26 mouse cellular contexts compared by ENCODE assay signal in the genomic region with DNA sequence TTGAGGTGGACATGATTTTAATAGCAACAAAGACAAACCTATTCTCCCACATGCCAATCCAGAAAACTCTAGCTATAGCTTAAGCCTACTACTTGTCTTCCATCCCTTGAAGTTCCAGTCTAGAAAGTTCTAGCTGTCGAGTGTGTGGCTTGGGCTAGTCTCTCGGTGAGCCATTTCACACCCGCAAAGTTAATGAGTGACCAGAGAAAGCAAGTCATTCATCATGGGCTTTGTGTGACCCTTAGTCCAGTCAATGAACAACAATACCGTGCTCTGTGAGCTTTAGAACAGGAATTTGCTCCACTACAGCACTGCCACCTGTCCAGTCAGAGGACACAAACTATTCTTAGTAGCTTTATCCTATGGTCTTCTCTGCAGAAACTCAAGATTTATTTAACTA. TPM values are rescaled to one million over a fixed set of nuclear protein-coding genes. Genes with fewer than 3 reads are reported as not detected.
DNase-seq lines count a peak whose midpoint lies in the region; ATAC-seq and TF ChIP-seq lines count a peak whose summit lies in the region.
"Had no signal": no experiment of that assay in that cellular context is flagged by ENCODE, and none has a peak within 500 bp of the region (broad histone marks: within the 10 kb centered on the region; RNA-seq: fewer than 3 reads in every experiment).

No protein-coding gene starts in this region.

- WGBS in intestine, embryonic 15.5 days = 50% methylated on average over 4 of the region's 4 CpGs
- 22% methylated on average over 4 of the region's 4 CpGs for WGBS in kidney, adult 2 months
- WGBS in liver, postnatal 0 days (ENCODE audit: insufficient replicate concordance) = 63% methylated on average over 4 of the region's 4 CpGs
- WGBS in embryonic facial prominence, embryonic 10.5 days = 78% methylated on average over 4 of the region's 4 CpGs
- WGBS in heart, embryonic 11.5 days (ENCODE audit: insufficient replicate concordance) = 73% methylated on average over 4 of the region's 4 CpGs

- H3K4me1 ChIP-seq in intestine, embryonic 15.5 days (replicated peaks) = no peaks in the 10 kb centered on the region
- H3K4me1 ChIP-seq in kidney, adult 2 months (ENCODE audit: control insufficient read depth, insufficient read depth, low read length) = peaks cover 13% of the 10 kb centered on the region; the same call in 1 of the 2 replicates
- H3K4me1 ChIP-seq in liver, postnatal 0 days (ENCODE audit: insufficient read depth) = no peaks in the 10 kb centered on the region
- H3K4me1 ChIP-seq in embryonic facial prominence, embryonic 10.5 days = no peaks in the 10 kb centered on the region
- no peaks in the 10 kb centered on the region for H3K4me1 ChIP-seq in heart, embryonic 11.5 days (ENCODE audit: control insufficient read depth, insufficient read depth, low read length)
- H3K4me1 ChIP-seq: embryonic facial prominence, embryonic 12.5 days; heart, embryonic 12.5 days; limb, embryonic 12.5 days; lung, embryonic 15.5 days; neural tube, embryonic 15.5 days had no signal

- peak; percentile 95 for DNase-seq in kidney, adult 2 months
- DNase-seq in kidney, postnatal 14 days = peak; percentile 84
- peak; percentile 29 for DNase-seq in liver, postnatal 0 days
- no peak for DNase-seq in frontal cortex, postnatal 10 days (ENCODE audit: low spot score in 2 of 2)
- DNase-seq in embryonic facial prominence, embryonic 10.5 days (ENCODE audit: low spot score) = no peak
- DNase-seq in heart, postnatal 14 days = no peak
- DNase-seq: adrenal gland, postnatal 25 days; B cell, adult 2 months; cerebellum, adult 18-20 months; gastrocnemius, postnatal 14 days; heart, postnatal 36 days; right cerebral cortex, postnatal 4 days; thymus, adult 18-20 months had no signal

- no peaks in the 10 kb centered on the region for H3K9me3 ChIP-seq in intestine, embryonic 15.5 days
- no peaks in the 10 kb centered on the region for H3K9me3 ChIP-seq in liver, postnatal 0 days (ENCODE audit: low read length)
- H3K9me3 ChIP-seq in embryonic facial prominence, embryonic 10.5 days = no peaks in the 10 kb centered on the region
- H3K9me3 ChIP-seq in heart, embryonic 11.5 days (replicated peaks; ENCODE audit: control insufficient read depth, low read length) = no peaks in the 10 kb centered on the region
- H3K9me3 ChIP-seq: embryonic facial prominence, embryonic 12.5 days; heart, embryonic 12.5 days; limb, embryonic 12.5 days; lung, embryonic 15.5 days; neural tube, embryonic 15.5 days had no signal

- TF ChIP-seq EP300 in liver, postnatal 0 days (IDR thresholded peaks at IDR 0.05; ENCODE audit: low read depth) = no peak

- TF ChIP-seq CTCF in kidney, adult 2 months (conservative IDR thresholded peaks at IDR 0.05; ENCODE audit: insufficient read depth, insufficient read length, low read depth, low read length) = no peak
- no peak for TF ChIP-seq CTCF in liver, postnatal 0 days (IDR thresholded peaks at IDR 0.05; ENCODE audit: low read depth)

- intact Hi-C loops in heart, postnatal 14 days (cut with DNase I) = no loop called here

- H3K36me3 ChIP-seq in intestine, embryonic 15.5 days = no peaks in the 10 kb centered on the region
- no peaks in the 10 kb centered on the region for H3K36me3 ChIP-seq in kidney, adult 2 months (ENCODE audit: control insufficient read depth, insufficient read depth, low read length)
- H3K36me3 ChIP-seq in liver, postnatal 0 days (replicated peaks; ENCODE audit: insufficient read depth, low read length) = no peaks in the 10 kb centered on the region
- H3K36me3 ChIP-seq in embryonic facial prominence, embryonic 10.5 days (replicated peaks) = no peaks in the 10 kb centered on the region
- no peaks in the 10 kb centered on the region for H3K36me3 ChIP-seq in heart, embryonic 11.5 days (ENCODE audit: control insufficient read depth, insufficient read depth, low read length)
- H3K36me3 ChIP-seq: embryonic facial prominence, embryonic 12.5 days; heart, embryonic 12.5 days; limb, embryonic 12.5 days; lung, embryonic 15.5 days; neural tube, embryonic 15.5 days had no signal

- H3K9ac ChIP-seq in intestine, embryonic 15.5 days = no peak overlapping the region
- no peak overlapping the region for H3K9ac ChIP-seq in liver, postnatal 0 days (replicated peaks)
- no peak overlapping the region for H3K9ac ChIP-seq in heart, embryonic 11.5 days (ENCODE audit: low read depth, low read length)
- H3K9ac ChIP-seq: embryonic facial prominence, embryonic 12.5 days; heart, embryonic 12.5 days; limb, embryonic 12.5 days; lung, embryonic 15.5 days; neural tube, embryonic 15.5 days had no signal

- no peaks in the 10 kb centered on the region for H3K27me3 ChIP-seq in intestine, embryonic 15.5 days (replicated peaks)
- no peaks in the 10 kb centered on the region for H3K27me3 ChIP-seq in kidney, adult 2 months (replicated peaks; ENCODE audit: control insufficient read depth, insufficient read depth, low read length)
- no peaks in the 10 kb centered on the region for H3K27me3 ChIP-seq in liver, postnatal 0 days (ENCODE audit: insufficient read depth, low read length)
- H3K27me3 ChIP-seq in embryonic facial prominence, embryonic 10.5 days (replicated peaks; ENCODE audit: low read depth, poor library complexity, severe bottlenecking) = no peaks in the 10 kb centered on the region
- no peaks in the 10 kb centered on the region for H3K27me3 ChIP-seq in heart, embryonic 11.5 days (ENCODE audit: control insufficient read depth, insufficient read depth, low read length)
- H3K27me3 ChIP-seq: embryonic facial prominence, embryonic 12.5 days; heart, embryonic 12.5 days; limb, embryonic 12.5 days; lung, embryonic 15.5 days; neural tube, embryonic 15.5 days had no signal

- TF ChIP-seq POLR2A in kidney, adult 2 months (IDR thresholded peaks at IDR 0.05; ENCODE audit: low read depth, low read length) = no peak

- peak; percentile 83 for ATAC-seq in intestine, embryonic 15.5 days
- peak; percentile 96 for ATAC-seq in liver, postnatal 0 days
- no peak for ATAC-seq in heart, embryonic 11.5 days (replicated peaks; ENCODE audit: insufficient number of reproducible peaks, low FRiP score, low TSS enrichment)
- ATAC-seq: activated CD4-positive, CD25-positive, alpha-beta regulatory T cell, adult 4 months; hindbrain, embryonic 16.5 days had no signal

- H3K4me3 ChIP-seq in intestine, embryonic 15.5 days (replicated peaks) = no peak overlapping the region
- no peak overlapping the region for H3K4me3 ChIP-seq in kidney, adult 2 months (ENCODE audit: insufficient read depth, low read depth, low read length)
- H3K4me3 ChIP-seq in liver, postnatal 0 days (ENCODE audit: low read depth, low read length) = no peak overlapping the region
- H3K4me3 ChIP-seq in embryonic facial prominence, embryonic 10.5 days = no peak overlapping the region
- H3K4me3 ChIP-seq in heart, embryonic 11.5 days (ENCODE audit: low read depth, low read length) = no peak overlapping the region
- H3K4me3 ChIP-seq: embryonic facial prominence, embryonic 12.5 days; heart, embryonic 12.5 days; layer of hippocampus, adult 2 months; limb, embryonic 12.5 days; lung, embryonic 15.5 days; neural tube, embryonic 15.5 days had no signal

- H3K4me2 ChIP-seq in intestine, embryonic 15.5 days (replicated peaks) = no peak overlapping the region
- H3K4me2 ChIP-seq in liver, postnatal 0 days (ENCODE audit: low read depth, low read length) = no peak overlapping the region
- no peak overlapping the region for H3K4me2 ChIP-seq in heart, embryonic 11.5 days
- H3K4me2 ChIP-seq: embryonic facial prominence, embryonic 12.5 days; heart, embryonic 12.5 days; limb, embryonic 12.5 days; lung, embryonic 15.5 days; midbrain, embryonic 11.5 days; neural tube, embryonic 15.5 days had no signal

- H3K27ac ChIP-seq in intestine, embryonic 15.5 days = no peak overlapping the region
- H3K27ac ChIP-seq in kidney, adult 2 months (ENCODE audit: insufficient read depth, low read depth, low read length) = no peak overlapping the region
- H3K27ac ChIP-seq in liver, postnatal 0 days (ENCODE audit: low read depth) = peak overlapping the region; percentile 58
- H3K27ac ChIP-seq in embryonic facial prominence, embryonic 10.5 days (replicated peaks) = no peak overlapping the region
- no peak overlapping the region for H3K27ac ChIP-seq in heart, embryonic 11.5 days (ENCODE audit: low read depth, low read length)
- H3K27ac ChIP-seq: embryonic facial prominence, embryonic 12.5 days; layer of hippocampus, adult 2 months; limb, embryonic 12.5 days; lung, embryonic 15.5 days; macrophage; neural tube, embryonic 15.5 days had no signal

RNA-seq across cellular contexts. Expression of gene Casr, which starts 16.6 kb away (rescaled TPM):
- polyA plus RNA-seq in intestine, embryonic 15.5 days (2015; fragmentation: Nextera tagmentation; extraction: Ambion mirVana) = 0.06 and 0.10 TPM in 2 replicates
- 17.6 and 26.3 TPM in 2 replicates for polyA plus RNA-seq in kidney, adult 2 months (2012; rRNA removed)
- polyA plus RNA-seq in liver, postnatal 0 days (2015; fragmentation: Nextera tagmentation; extraction: Ambion mirVana) = 0.04 TPM in 1 of 2 replicates, not detected in the other
- polyA plus RNA-seq in embryonic facial prominence, embryonic 10.5 days (2016; fragmentation: Nextera tagmentation; extraction: Ambion mirVana) = 0.18 and 0.26 TPM in 2 replicates
- polyA plus RNA-seq in heart, embryonic 11.5 days (2014; fragmentation: Nextera tagmentation; extraction: Ambion mirVana) = 0.14 and 0.37 TPM in 2 replicates
- total RNA-seq in heart, postnatal 14 days (2021) = not detected
- total RNA-seq: adrenal gland, postnatal 25 days; common myeloid progenitor, adult 5-6 weeks had no signal
- polyA plus RNA-seq: activated CD4-positive, CD25-positive, alpha-beta regulatory T cell, adult 4 months; macrophage had no signal

Comparison
In these comparisons a context has a peak if more than half of its experiments do, and no peak if none do; other contexts are left out.
1. DNase-seq: peak in kidney, adult 2 months (single experiment), kidney, postnatal 14 days (single experiment) and liver, postnatal 0 days (single experiment); none in frontal cortex, postnatal 10 days (0 of 2), embryonic facial prominence, embryonic 10.5 days (single experiment) and heart, postnatal 14 days (0 of 2).
2. RNA of gene Casr, which starts 16.6 kb away (polyA plus RNA-seq): 17.6 to 26.3 TPM in kidney, adult 2 months; 0.18 to 0.26 TPM in embryonic facial prominence, embryonic 10.5 days, 0.14 to 0.37 TPM in heart, embryonic 11.5 days, 0.06 to 0.10 TPM in intestine, embryonic 15.5 days and 0.04 TPM in liver, postnatal 0 days; every median in the first group is over 10 times any median in the second.